Mouse (Mus musculus) embryonic facial prominence, embryonic 10.5 days (tissue): ENCODE data around the gene Slc38a4. TPM values are rescaled to one million over a fixed set of nuclear protein-coding genes. Genes with fewer than 3 reads are reported as not detected.
A peak's percentile ranks its signal among the peaks of the same experiment; 100 is the strongest.

Experiments used
- DNase-seq: peaks from one replicate; pipeline ENCODE4 v3.0.0-alpha.2; 2017; ENCODE audit warnings: low spot score
- H3K27ac ChIP-seq: fragments of 300-500 bp; sonication (generic); replicated peaks from 2 replicates; pipeline ENCODE4 v1.5.1; 2016; ENCODE audit warnings: mild to moderate bottlenecking
- H3K27me3 ChIP-seq: fragments of 300-500 bp; sonication (generic); replicated peaks from 2 replicates; pipeline ENCODE4 v1.6.1; 2016; ENCODE audit warnings: low read depth, mild to moderate bottlenecking; ENCODE audit not compliant: poor library complexity, severe bottlenecking
- H3K36me3 ChIP-seq: fragments of 300-500 bp; sonication (generic); replicated peaks from 2 replicates; pipeline ENCODE4 v1.6.1; 2016; ENCODE audit warnings: mild to moderate bottlenecking, moderate library complexity
- H3K4me1 ChIP-seq: fragments of 300-500 bp; sonication (generic); 2 replicates; pipeline ENCODE4 v1.6.1; 2016
- H3K4me3 ChIP-seq: fragments of 300-500 bp; sonication (generic); 2 replicates; pipeline ENCODE4 v1.5.1; 2016; ENCODE audit warnings: mild to moderate bottlenecking, moderate library complexity
- H3K9me3 ChIP-seq: fragments of 300-500 bp; sonication (generic); 2 replicates; pipeline ENCODE4 v1.6.1; 2016; ENCODE audit warnings: mild to moderate bottlenecking
- WGBS: fragments of 180-500 bp; shearing (Covaris S2); methylation state at CpG from one replicate; pipeline ENCODE4 v1.1.7; 2016; 5-methylcytosine and 5-hydroxymethylcytosine counted together
- polyA plus RNA-seq: library from polyadenylated mRNA; unstranded; fragments of >200 nt; fragmentation: Nextera tagmentation; extraction: Ambion mirVana; gene quantifications from 2 replicates; pipeline ENCODE4 v1.2.1, GENCODE M21; 2016

Gene Slc38a4
- polyA plus RNA-seq, 1 experiment from 2014 or later: 53.5 TPM

- H3K27me3 ChIP-seq: no peaks in the 10 kb centered on the region
- 94% methylated on average over 4 of the region's 4 CpGs for WGBS
- no peak overlapping the region for H3K4me3 ChIP-seq
- H3K36me3 ChIP-seq: no peaks in the 10 kb centered on the region
- no peak for DNase-seq
- H3K4me1 ChIP-seq: peaks cover 12% of the 10 kb centered on the region
- H3K9me3 ChIP-seq: no peaks in the 10 kb centered on the region
- H3K27ac ChIP-seq: no peak overlapping the region
These were observed 82.4 kb downstream of the Slc38a4 start for GRCm38 (mm10) chr15:96973370-96973769.

GRCm38 (mm10) chr15:96972706-96973274 is 83.0 kb downstream of the Slc38a4 start:
- DNase-seq: no peak
- 93% methylated on average over 3 of the region's 3 CpGs for WGBS
- Histone ChIP-seq H3K4me3 (no peak overlapping the region), H3K4me1 (peaks cover 12% of the 10 kb centered on the region), H3K9me3 (no peaks in the 10 kb centered on the region), H3K27me3 (no peaks in the 10 kb centered on the region), H3K27ac (no peak overlapping the region), H3K36me3 (no peaks in the 10 kb centered on the region)

- Histone ChIP-seq H3K27me3 (no peaks in the 10 kb centered on the region), H3K4me1 (peaks cover 12% of the 10 kb centered on the region), H3K4me3 (no peak overlapping the region), H3K36me3 (no peaks in the 10 kb centered on the region), H3K27ac (no peak overlapping the region), H3K9me3 (no peaks in the 10 kb centered on the region)
- 91% methylated on average over 9 of the region's 9 CpGs for WGBS
- DNase-seq: no peak
These were observed 83.8 kb downstream of the Slc38a4 start for GRCm38 (mm10) chr15:96971906-96972305.

- no peak for DNase-seq
- Histone ChIP-seq H3K36me3 (no peaks in the 10 kb centered on the region), H3K4me3 (no peak overlapping the region), H3K9me3 (no peaks in the 10 kb centered on the region), H3K4me1 (peaks cover 12% of the 10 kb centered on the region), H3K27me3 (no peaks in the 10 kb centered on the region), H3K27ac (no peak overlapping the region)
- 65% methylated on average over 4 of the region's 4 CpGs for WGBS
These were observed 86.0 kb downstream of the Slc38a4 start for GRCm38 (mm10) chr15:96969792-96970191.

- Histone ChIP-seq H3K4me3 (no peak overlapping the region), H3K27me3 (no peaks in the 10 kb centered on the region), H3K27ac (no peak overlapping the region), H3K9me3 (no peaks in the 10 kb centered on the region), H3K36me3 (no peaks in the 10 kb centered on the region), H3K4me1 (peaks cover 16% of the 10 kb centered on the region)
- DNase-seq: no peak
- WGBS: 91% methylated on average over 11 of the region's 11 CpGs
These were observed 87.0 kb downstream of the Slc38a4 start for GRCm38 (mm10) chr15:96968741-96969140.

GRCm38 (mm10) chr15:96966326-96966725 is 89.4 kb downstream of the Slc38a4 start:
- no peak overlapping the region for H3K27ac ChIP-seq
- H3K9me3 ChIP-seq: no peaks in the 10 kb centered on the region
- WGBS: 87% methylated on average over 3 of the region's 3 CpGs
- H3K36me3 ChIP-seq: no peaks in the 10 kb centered on the region
- no peaks in the 10 kb centered on the region for H3K27me3 ChIP-seq
- DNase-seq: no peak
- H3K4me3 ChIP-seq: no peak overlapping the region
- peaks cover 23% of the 10 kb centered on the region for H3K4me1 ChIP-seq

- no peaks in the 10 kb centered on the region for H3K36me3 ChIP-seq
- H3K9me3 ChIP-seq: no peaks in the 10 kb centered on the region
- no peaks in the 10 kb centered on the region for H3K27me3 ChIP-seq
- H3K4me1 ChIP-seq: peaks cover 11% of the 10 kb centered on the region
- no peak overlapping the region; the same call in 1 of the 2 replicates for H3K4me3 ChIP-seq
- H3K27ac ChIP-seq: peak overlapping the region; percentile 62
- peak; percentile 42 for DNase-seq
- 48% methylated on average over 10 of the region's 10 CpGs for WGBS
These were observed 92.0 kb downstream of the Slc38a4 start for GRCm38 (mm10) chr15:96963735-96964134.

GRCm38 (mm10) chr15:96963318-96963717 is 92.4 kb downstream of the Slc38a4 start:
- H3K9me3 ChIP-seq: no peaks in the 10 kb centered on the region
- DNase-seq: no peak
- H3K27ac ChIP-seq: peak overlapping the region; percentile 62

GRCm38 (mm10) chr15:96960343-96960742 is 95.4 kb downstream of the Slc38a4 start:
- DNase-seq: no peak
- Histone ChIP-seq H3K9me3 (no peaks in the 10 kb centered on the region), H3K36me3 (no peaks in the 10 kb centered on the region), H3K27me3 (no peaks in the 10 kb centered on the region), H3K4me1 (peaks cover 11% of the 10 kb centered on the region), H3K4me3 (no peak overlapping the region), H3K27ac (no peak overlapping the region)
- WGBS: 95% methylated on average over 11 of the region's 11 CpGs

More at GRCm38 (mm10) chr15:96963318-96963717, 92.4 kb downstream of the Slc38a4 start:
- no peaks in the 10 kb centered on the region for H3K36me3 ChIP-seq
- H3K4me3 ChIP-seq: no peak overlapping the region; the same call in 1 of the 2 replicates
- peaks cover 11% of the 10 kb centered on the region for H3K4me1 ChIP-seq
- 79% methylated on average over 8 of the region's 8 CpGs for WGBS
- no peaks in the 10 kb centered on the region for H3K27me3 ChIP-seq

- Histone ChIP-seq H3K27me3 (no peaks in the 10 kb centered on the region), H3K4me3 (no peak overlapping the region), H3K36me3 (no peaks in the 10 kb centered on the region), H3K27ac (no peak overlapping the region), H3K9me3 (no peaks in the 10 kb centered on the region), H3K4me1 (peaks cover 11% of the 10 kb centered on the region)
- 69% methylated on average over 2 of the region's 2 CpGs for WGBS
- no peak for DNase-seq
These were observed 96.5 kb downstream of the Slc38a4 start for GRCm38 (mm10) chr15:96959247-96959646.

GRCm38 (mm10) chr15:96956699-96957098 is 99.1 kb downstream of the Slc38a4 start:
- H3K9me3 ChIP-seq: no peaks in the 10 kb centered on the region
- WGBS: 79% methylated on average over 3 of the region's 3 CpGs
- no peak for DNase-seq

GRCm38 (mm10) chr15:96954389-96954788 is 101.4 kb downstream of the Slc38a4 start:
- WGBS: 91% methylated on average over 6 of the region's 6 CpGs

More at GRCm38 (mm10) chr15:96956699-96957098, 99.1 kb downstream of the Slc38a4 start:
- H3K4me3 ChIP-seq: no peak overlapping the region
- no peaks in the 10 kb centered on the region for H3K36me3 ChIP-seq
- peaks cover 19% of the 10 kb centered on the region for H3K4me1 ChIP-seq
- H3K27me3 ChIP-seq: no peaks in the 10 kb centered on the region
- H3K27ac ChIP-seq: no peak overlapping the region

GRCm38 (mm10) chr15:96953938-96954238 is 101.9 kb downstream of the Slc38a4 start:
- Histone ChIP-seq H3K36me3 (no peaks in the 10 kb centered on the region), H3K27me3 (no peaks in the 10 kb centered on the region), H3K4me3 (peak overlapping the region; percentile 45), H3K4me1 (peaks cover 19% of the 10 kb centered on the region), H3K27ac (peak overlapping the region; percentile 74), H3K9me3 (no peaks in the 10 kb centered on the region)
- WGBS: 71% methylated on average over 16 of the region's 16 CpGs
- DNase-seq: no peak

More at GRCm38 (mm10) chr15:96954389-96954788, 101.4 kb downstream of the Slc38a4 start:
- DNase-seq: no peak
- no peak overlapping the region for H3K4me3 ChIP-seq
- no peaks in the 10 kb centered on the region for H3K27me3 ChIP-seq
- H3K9me3 ChIP-seq: no peaks in the 10 kb centered on the region
- H3K27ac ChIP-seq: no peak overlapping the region
- H3K36me3 ChIP-seq: no peaks in the 10 kb centered on the region
- peaks cover 19% of the 10 kb centered on the region for H3K4me1 ChIP-seq
